Mouse (Mus musculus): Measurements from ENCODE around the gene Slbp.

The Slbp gene

DNA sequence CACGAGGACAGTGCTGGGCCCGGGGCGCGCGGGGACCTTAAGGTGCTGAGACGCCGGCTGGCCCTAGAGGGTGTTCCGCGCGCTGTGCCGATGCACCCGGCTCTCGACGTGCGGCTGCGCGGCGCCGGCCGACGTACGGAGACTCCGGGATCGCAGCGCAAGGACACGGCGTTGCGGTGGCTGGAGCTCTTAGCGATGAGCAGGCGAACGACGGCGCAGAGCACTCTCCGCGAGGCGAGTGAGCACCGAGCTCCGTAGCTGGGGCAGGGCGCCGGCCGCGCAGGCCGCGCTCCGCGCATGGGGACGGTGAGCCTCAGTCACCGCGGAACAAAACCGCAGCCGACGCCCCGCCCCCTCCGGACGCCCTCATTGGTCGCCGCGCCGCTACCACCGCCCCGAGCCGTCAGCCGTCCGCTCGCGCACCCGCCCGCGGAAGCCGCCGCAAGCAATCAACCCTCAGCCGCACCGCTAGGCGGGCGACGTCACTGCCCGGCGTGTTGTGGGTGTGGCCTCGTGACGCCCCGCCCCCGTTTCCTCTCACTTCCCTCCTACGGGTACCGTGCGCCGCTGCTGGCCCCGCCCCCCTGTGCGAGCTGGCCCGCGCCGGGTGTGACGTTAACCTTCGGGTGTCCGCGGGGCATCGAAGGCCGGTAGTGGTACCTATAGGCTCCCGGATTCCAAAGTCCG lies 22.9 kb downstream of the Slbp start, which contains the start of the genes Fam53a and Gm9903:
Fam53a (minus strand) TSS at position 335 of the 687 bp plus-strand sequence.
Gm9903 (plus strand) TSS at position 625 of the 687 bp plus-strand sequence.
- DNase-seq (ENCODE audit: low read depth, low spot score) = peak; percentile 99

- DNase-seq (ENCODE audit: low read depth, low spot score) = no peak
These were observed 23.5 kb downstream of the Slbp start for GRCm38 (mm10) chr5:33628820-33629300.

GRCm38 (mm10) chr5:33627968-33628367 lies 24.4 kb downstream of the Slbp start:
- peak; percentile 41 for DNase-seq (ENCODE audit: low read depth, low spot score)

DNA sequence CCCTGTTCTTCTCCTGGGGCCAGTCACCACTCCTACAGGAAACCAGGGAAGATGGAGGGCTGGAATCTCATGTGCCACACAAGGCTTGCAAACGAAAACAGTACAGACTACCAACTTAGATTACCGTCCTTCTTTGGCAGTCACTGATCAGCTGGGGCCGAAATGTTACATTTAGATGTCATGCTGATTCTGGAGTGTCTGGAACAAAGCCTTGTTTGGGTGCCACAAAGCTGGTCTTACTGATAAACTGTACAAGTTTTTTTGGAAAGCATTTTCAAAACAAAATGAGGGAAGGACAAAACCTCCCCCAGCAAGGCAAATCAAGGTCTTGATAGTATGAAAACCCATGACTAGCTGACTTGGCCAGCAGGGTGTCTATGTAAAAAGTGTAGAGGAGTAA lies 28.6 kb downstream of the Slbp start:
- no peak for DNase-seq (ENCODE audit: low read depth, low spot score)

- DNase-seq (ENCODE audit: low read depth, low spot score) = no peak
These were observed 29.7 kb downstream of the Slbp start for GRCm38 (mm10) chr5:33622671-33623070.

DNA sequence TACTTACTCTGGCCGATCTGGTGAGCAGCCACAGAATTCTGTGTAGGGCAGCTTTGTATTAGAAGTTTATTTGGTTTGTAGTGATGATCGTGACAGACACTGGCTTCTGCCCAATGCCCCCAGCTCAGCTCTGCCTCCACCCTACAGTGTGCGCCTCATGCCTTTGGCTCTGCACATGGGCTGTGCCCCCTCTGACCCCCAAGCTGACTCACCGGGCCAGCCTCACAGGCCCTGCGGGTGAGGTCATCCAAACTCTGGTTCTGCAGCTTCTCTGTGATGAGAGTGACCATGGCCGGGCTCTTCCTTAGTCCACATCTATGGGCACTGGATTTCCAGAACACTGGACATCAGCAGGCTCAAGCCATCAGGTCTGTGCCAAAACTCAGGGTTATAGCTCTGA lies 38.0 kb downstream of the Slbp start:
- DNase-seq (ENCODE audit: low read depth, low spot score) = no peak

GRCm38 (mm10) chr5:33611795-33612194 lies 40.6 kb downstream of the Slbp start:
- DNase-seq (ENCODE audit: low read depth, low spot score) = no peak

GRCm38 (mm10) chr5:33609226-33609625 lies 43.1 kb downstream of the Slbp start:
- no peak for DNase-seq (ENCODE audit: low read depth, low spot score)

- DNase-seq (ENCODE audit: low read depth, low spot score) = no peak
These were observed 44.9 kb downstream of the Slbp start for GRCm38 (mm10) chr5:33607434-33607833.

GRCm38 (mm10) chr5:33606631-33607030 lies 45.7 kb downstream of the Slbp start:
- DNase-seq (ENCODE audit: low read depth, low spot score) = no peak

- no peak for DNase-seq (ENCODE audit: low read depth, low spot score)
These were observed 47.1 kb downstream of the Slbp start for GRCm38 (mm10) chr5:33605314-33605713.

DNA sequence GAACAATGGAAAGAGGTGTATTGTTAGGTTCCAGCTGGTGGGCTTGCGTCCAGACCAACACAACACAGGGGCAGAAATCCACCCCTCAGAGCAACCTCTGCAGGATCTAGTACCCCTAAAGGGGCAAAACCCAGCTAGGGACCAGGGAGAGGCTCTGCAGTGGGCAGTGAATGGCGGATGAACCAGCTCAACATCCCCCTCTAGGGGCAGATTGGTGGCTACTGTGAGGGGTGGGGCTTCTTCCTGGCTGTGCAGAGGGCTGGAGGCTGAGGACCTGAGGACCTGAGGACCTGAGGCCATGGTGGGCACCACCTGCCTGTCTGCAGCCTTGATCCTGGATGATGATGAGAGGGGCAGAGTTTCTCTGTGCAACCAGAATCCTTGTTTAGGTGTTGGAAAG lies 58.8 kb downstream of the Slbp start:
- DNase-seq (ENCODE audit: low read depth, low spot score) = peak; percentile 62

GRCm38 (mm10) chr5:33589221-33589888 lies 63.0 kb downstream of the Slbp start:
- peak; percentile 77 for DNase-seq (ENCODE audit: low read depth, low spot score)

DNA sequence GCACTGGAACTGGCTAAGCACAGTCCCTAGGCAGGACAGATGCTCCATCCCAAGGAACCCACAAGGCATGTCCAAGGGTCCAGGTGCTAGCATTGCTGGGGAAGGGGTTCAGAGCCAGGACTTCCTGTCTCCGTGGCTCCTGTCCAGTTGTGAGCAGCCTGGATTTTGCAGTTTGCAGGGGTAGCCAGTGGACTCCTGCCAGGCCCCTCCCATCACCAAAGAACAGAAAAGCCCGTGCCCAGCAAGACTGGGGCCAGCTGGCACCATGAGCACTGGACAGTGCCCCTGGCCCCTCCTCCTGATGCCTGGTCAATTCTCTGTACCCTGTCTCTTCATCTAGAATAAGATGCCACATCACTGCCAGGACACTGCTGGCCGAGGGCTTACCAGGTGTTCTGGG lies 64.3 kb downstream of the Slbp start:
- no peak for DNase-seq (ENCODE audit: low read depth, low spot score)

- DNase-seq (ENCODE audit: low read depth, low spot score) = no peak
These were observed 64.8 kb downstream of the Slbp start for GRCm38 (mm10) chr5:33587498-33588058.

All from A20 (cell line).